Mouse (Mus musculus): Measurements from ENCODE around the gene Pithd1.

DNA sequence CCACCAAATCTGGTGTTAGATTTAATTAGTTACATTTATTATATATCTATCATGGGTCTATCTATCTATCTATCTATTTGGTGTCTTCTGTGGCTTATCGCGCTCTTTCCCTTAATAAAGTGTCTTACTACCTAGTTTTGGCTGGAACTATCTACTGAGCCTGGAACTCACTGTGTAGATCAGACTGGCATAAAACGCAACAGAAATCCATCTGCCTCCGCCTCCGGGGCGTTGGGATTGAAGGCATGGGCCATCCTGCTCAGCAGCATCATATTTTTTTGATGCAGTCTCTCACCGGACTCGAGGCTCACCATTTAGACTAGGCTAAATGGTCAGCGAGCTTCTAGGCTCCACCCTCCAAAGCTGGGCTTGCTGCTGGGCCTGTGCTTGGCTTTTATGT lies 650 bp upstream of the Pithd1 start:
- TF ChIP-seq MAFK (IDR thresholded peaks at IDR 0.05; ENCODE audit: insufficient read depth, low read depth, low read length) (no peak), HCFC1 (IDR thresholded peaks at IDR 0.05; ENCODE audit: borderline replicate concordance, insufficient read depth, low read length) (no peak)

Measured in ES-E14 (cell line).